Mouse (Mus musculus): Measurements from ENCODE around the gene Lrmda.

The Lrmda gene

DNA sequence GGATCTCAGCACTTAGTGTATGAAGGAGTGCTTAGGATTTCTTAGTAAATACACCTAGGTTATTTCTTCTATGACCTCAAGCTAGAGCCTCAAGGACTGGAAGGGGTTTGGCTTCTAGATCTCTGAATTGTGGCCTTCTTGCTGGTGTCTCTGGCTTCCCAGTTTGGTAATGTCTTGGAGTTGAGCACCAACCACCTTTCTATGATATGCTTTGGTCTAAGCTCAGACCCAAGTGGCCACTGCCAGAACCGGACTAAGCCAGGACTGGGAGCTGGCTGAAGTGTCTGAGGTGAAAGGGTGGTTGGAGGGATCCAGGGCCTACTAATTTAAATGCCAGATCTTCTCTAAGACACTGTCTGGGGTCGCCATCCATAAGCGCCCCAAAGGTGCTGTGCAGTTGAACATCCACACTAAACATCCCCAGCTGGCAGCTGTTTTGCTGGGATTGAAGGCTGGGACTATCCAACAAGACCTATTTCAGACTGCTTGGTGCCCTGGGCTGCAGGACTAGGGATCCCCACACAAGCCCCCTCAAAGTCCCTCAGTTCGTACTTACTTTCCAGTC is 27.1 kb upstream of the Lrmda start:
- DNase-seq (ENCODE audit: low read depth, low spot score), result no peak

DNA sequence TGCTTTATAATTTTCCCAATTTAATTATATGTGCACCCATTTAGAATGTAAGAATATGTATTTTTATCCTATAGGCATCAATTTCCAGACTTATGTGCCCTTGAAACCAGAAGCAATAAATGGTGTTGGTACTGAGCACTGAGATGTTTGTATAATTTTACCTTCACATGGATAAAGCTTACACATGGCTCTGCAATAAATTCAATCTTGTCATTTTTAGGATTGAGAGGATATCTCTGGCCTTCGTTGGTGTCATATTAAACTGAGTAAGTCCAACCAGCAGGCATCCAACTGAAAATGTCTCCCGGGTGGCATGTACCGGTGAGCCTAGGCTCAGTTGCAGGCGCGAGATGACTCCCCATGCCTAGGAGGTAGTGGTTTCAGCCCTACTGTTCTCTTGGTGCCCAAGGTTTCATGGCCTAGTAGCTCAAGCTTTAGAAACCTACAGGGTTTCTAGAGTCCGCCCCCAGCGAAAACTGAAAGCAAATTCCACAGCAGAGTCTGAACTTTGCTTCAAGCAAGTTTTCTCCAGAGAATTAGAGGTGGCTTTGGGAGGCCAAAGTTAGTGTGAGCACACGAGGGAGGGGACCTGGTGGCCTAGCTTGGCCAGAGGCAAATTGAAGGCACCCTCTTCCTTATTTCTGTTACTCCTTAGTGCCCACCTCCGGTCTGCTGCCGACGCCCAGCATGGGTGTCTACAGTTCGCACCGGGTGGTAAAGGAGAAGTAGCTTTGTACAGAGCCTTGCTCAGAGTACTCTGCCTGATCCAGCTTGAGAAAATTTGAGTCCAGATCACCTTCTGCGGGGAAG is 26.1 kb upstream of the Lrmda start:
- no peak for DNase-seq (ENCODE audit: low read depth, low spot score)

DNA sequence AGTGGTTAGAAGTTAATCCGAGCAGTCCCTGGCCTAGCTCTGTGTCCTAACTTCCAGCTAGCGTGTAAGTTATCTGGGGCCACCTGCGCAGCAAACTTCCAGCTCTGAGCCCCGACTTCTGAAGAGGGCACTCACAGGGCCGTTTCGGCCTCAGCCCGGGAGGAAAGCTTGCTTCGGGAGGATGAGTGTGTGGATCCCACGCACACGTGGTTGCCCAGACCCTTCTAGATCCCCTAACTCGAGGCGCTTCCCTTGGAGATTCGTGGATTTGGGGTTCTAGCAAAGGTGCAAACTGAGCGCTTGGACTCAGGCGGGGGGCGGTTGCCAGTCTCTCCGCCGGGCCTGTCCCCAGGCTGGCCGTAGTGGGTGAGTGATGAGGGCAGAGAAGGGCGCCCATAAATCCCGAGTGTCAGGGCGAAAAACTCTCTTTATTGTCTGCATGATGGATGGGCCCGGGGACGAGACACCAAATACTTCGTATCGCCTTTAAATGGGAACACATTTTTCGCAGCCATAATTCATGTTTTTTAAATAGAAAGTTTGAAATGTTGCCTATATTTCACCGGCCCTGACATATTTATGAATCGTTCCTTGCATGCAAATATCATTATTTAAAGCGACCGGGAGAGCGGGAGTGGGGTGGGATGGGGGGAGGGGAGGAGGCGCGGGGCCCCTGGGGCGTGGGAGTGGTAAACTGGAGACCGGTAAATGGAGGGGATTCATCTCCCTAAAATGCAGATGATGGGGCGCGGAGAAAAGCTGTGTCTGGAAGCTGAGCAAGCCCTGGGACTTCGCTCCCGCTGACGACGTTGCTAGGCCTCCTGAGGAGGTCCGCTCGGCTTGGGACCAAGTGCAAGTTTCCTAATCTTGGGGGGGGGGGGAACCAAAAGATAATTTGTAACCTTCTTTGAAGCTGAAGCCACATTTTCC is 25.2 kb upstream of the Lrmda start:
- DNase-seq (ENCODE audit: low read depth, low spot score), result no peak

DNA sequence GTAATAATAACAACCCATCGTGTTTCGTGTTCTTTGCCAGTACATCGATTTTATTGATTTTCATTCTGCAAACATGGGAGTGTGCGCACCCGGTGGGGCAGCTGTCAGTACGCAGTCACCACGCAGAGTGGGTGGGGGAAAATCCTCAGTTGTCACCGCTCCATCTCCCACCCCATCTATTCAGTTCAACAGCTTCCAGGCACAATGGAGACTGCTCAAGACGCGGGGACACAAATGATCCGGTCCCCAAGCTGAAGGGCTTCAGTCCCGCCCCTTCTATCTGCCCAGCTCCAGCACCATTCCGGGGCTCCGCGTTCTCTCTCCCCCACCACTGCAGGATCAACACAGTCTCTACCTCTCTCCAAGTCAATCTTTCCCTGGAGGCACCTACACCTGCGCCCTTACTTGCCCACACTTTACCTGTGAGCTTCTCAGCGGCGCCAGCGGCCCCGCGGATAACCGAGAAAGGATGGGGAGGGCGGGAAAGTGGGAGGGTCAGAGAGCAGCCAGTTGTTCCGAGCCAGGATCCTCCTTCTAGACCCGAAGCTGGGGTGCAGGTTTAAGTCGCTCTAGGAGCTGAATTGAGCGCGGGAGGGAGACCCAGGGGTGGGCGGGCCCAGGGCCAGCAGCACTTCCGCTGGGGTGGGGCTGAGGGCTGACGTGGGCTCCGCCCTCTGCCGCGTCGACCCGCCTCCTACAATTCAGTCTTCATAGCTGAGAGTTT is 24.3 kb upstream of the Lrmda start:
- peak; percentile 35 for DNase-seq (ENCODE audit: low read depth, low spot score)

DNA sequence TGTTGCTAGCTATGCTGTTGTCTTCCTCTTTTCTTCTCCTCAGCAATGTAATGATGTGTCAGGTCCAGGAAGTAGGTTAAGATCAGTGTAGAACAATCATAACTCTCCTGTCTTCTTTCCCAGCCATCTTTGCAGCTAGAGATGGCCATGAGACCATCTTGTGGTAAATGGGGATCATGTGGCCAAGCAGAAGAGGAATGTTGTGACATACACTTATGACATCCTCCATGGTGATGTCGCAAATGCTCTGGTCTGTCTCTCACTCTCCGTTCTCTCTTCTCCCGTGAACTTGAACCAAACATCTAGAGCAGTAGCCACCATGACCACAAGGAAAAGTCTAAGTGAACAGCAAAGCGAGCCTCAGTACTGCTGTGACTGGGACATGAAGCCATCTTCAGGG is 19.9 kb upstream of the Lrmda start:
- no peak for DNase-seq (ENCODE audit: low read depth, low spot score)

DNA sequence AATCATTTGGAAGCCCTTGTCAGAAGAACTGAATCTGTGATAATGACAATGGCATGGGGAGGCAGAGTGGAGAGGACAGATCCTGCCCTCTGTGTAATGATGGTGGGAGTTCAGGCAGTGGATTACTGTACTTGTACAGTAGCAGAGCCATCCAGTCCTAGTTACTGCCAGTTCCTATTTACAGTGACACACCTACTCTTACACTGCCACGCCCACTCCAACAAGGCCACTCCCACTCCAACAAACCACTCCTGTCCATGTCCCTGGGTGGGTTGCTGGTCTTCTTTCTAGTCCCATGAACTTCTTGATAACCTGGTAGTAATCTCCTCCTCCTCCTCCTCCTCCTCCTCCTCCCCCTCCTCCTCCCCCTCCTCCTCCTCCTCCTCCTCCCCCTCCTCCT is 16.3 kb upstream of the Lrmda start:
- DNase-seq (ENCODE audit: low read depth, low spot score), result no peak

DNA sequence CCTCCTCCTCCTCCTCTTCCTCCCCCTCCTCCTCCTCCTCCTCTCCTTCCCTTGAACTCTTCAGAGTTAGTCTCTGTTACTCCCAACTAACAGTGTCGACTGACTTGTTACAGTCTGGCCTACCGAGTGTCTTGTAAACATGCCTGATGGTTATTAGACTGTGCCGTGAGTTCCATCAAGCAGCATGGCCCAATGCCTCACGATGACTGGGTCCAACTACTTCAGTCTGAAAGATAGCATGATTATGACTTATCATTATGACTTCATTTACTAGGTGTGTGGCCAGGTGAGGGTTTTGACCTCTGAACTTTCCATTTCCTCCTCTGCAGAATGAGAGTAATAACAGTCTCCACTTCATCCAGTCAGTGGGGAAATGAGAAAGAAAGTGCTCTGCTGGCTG is 15.9 kb upstream of the Lrmda start:
- DNase-seq (ENCODE audit: low read depth, low spot score), result no peak

DNA sequence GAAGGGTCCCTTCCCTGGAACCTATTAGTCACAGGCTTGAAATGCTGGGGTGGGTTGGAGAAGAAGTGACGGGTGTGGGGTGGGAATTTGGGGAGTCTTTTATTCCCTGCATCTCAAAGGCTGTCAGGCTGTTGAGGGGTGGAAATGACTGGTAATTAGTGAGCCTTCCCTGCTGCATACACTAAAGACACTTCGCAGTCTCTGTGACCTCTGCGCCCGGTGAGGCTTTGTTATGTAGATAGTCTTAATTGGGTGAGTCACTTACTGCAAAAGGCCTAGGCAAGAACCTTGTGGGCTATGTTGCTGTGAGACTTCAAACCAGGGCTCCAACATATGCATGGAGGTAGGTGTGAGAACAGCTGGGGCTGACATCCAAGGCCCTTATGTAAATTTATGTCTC is 14.6 kb upstream of the Lrmda start:
- DNase-seq (ENCODE audit: low read depth, low spot score), result no peak

- DNase-seq (ENCODE audit: low read depth, low spot score), result peak; percentile 23
Measured at GRCm38 (mm10) chr14:22007006-22007405, 12.5 kb upstream of the Lrmda start.

GRCm38 (mm10) chr14:22014315-22014714 is 5.2 kb upstream of the Lrmda start:
- no peak for DNase-seq (ENCODE audit: low read depth, low spot score)

- DNase-seq (ENCODE audit: low read depth, low spot score), result no peak
Measured at GRCm38 (mm10) chr14:22014781-22015180, 4.7 kb upstream of the Lrmda start.

GRCm38 (mm10) chr14:22017011-22017410 is 2.5 kb upstream of the Lrmda start:
- DNase-seq (ENCODE audit: low read depth, low spot score), result no peak

DNA sequence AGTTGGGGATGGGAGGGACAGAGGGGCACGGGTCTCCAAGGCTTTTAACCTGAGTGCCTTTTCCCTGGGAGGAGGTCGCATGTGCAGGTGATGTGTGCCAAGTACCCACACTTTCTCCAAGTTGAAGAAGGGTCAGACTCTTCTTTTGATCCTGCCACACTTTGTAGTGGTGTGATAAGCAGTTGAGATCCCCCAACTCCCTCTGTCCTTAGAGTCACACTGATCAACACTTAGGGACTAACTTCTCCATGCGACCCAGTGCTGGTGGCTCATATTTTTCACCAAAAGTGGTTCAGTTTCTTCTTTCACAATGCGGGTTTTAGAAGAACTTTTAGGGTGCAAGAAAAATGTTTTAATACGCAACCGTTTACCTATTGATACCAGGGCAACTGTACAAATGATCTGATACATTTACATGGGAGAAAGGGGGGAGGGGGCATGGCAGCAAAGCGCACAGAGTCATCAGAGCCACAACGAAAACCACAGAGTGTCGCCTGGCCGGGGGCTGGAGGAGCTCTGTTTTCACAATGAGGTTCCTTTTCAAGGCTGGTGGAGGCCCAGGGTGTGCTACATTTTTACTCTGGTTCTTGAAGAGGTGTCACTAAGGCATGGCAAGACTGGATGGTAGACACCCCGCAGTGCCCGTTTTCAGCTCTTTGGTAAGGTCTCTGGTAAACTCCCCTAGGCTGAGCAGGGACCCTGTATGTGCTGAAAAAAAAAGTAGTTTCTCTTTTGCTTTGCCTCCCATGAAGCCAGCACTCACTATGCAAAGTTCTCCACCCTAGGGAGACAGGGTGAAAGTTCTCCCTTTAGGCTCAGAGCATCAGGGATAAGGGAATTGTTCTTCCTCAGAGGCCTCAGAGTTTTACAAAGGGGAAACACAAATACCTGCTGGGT is 685 bp downstream of the Lrmda start:
- DNase-seq (ENCODE audit: low read depth, low spot score), result no peak

- peak; percentile 6 for DNase-seq (ENCODE audit: low read depth, low spot score)
Measured at GRCm38 (mm10) chr14:22020885-22021284, 1.4 kb downstream of the Lrmda start.

- DNase-seq (ENCODE audit: low read depth, low spot score), result no peak
Measured at GRCm38 (mm10) chr14:22023533-22023932, 4.0 kb downstream of the Lrmda start.

DNA sequence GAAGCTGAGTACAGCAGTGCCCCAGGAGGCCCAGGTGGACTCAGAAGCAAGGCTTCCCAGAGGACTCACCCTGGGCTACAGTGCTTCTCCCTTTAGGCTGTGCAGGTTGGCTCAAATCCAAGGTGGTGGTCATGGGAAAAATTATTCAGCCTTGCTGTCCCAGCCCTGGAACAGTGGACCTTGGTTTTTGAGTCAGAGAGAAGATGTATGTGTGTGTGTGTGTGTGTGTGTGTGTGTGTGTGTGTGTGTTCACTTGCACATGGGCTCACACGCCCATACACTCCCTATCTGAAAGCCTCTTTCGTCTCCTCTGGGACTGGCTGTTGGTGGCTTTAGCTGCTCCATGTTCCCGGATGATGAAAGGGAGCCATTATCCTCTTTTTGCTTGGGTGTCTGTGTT is 16.4 kb downstream of the Lrmda start:
- DNase-seq (ENCODE audit: low read depth, low spot score), result no peak

DNA sequence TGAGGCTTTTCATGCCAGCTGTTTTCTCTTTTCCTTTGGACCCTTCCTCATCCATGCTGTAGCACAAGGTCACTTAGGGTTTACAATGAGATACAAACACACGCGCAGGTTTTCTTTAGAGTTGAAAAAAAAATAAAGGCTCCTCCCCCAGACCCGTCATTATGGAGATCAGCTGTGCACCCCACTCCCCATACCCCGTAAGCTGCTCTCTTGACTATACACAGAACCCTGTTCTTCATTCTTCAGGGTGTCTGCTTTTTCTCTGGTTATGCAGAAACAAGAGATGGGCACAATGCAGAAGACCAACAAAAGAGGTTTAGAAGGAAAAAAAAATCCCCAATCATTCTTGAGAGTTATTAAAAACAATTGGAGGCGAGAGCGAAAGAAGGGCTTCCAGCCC is 16.8 kb downstream of the Lrmda start:
- DNase-seq (ENCODE audit: low read depth, low spot score), result no peak

- no peak for DNase-seq (ENCODE audit: low read depth, low spot score)
Measured at GRCm38 (mm10) chr14:22036802-22037497, 17.4 kb downstream of the Lrmda start.

DNA sequence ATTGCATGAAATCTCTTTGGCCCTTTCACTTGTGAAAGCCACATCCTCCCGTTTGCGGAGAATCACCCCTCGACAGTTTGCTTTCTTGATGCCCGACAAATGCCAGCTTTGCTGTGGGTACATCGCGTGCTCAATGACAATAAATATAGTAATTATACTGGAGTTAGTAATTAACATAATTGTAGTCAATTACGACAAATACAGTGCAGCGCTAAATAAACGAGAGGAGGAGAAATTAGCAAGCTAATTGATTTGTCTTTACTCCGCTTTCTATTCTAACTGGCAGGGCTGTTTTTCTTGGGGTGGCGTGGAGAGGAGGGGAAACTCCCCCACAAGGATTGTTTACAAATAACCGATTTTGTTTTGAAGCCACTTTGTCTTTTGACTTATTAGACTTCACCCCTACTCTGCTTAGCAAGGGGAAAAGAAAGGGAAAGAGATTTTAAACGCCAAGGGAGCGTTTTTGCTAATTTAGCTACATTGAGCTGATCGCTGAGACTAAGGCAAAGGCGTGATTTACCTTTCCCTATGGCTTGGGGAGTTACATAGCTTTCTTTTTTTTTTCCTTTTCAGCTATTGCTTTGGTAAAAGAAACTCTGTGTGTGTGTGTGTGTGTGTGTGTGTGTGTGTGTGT is 18.1 kb downstream of the Lrmda start:
- DNase-seq (ENCODE audit: low read depth, low spot score), result no peak

GRCm38 (mm10) chr14:22042146-22042545 is 22.6 kb downstream of the Lrmda start:
- peak; percentile 44 for DNase-seq (ENCODE audit: low read depth, low spot score)

Measured in 3T3-L1 (cell line).